Mouse (Mus musculus) cerebellum, adult 9-11 months (tissue): ENCODE measurements around the gene Hrh3.

Source experiments
- DNase-seq: peaks from one replicate; pipeline ENCODE4 v3.0.0; 2022

The Hrh3 gene

GRCm38 (mm10) chr2:180103978-180104658, at the start of gene Hrh3:
Hrh3 (minus strand) TSS chr2:180104488.
- peak; percentile 85 for DNase-seq

DNA sequence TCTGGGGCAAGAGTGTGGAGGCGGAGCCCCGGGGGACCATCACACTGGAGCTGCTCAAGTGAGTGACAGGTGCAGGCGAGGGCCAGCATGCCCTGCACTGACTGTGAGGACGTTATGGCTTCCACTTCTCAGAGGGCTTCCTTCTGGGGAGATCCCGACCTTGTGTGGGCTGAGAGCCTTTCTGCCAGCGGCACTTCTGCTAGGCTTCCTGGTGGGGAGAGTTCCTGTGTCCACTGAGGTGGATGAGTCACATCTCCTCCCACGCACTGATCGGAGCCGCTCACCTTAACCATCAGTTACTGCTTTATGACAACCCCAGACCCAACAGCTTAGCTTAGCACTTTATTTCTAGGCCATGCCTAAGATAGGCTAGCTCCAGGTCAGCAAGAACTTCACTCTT, 44.3 kb upstream of the Hrh3 start:
- peak; percentile 66 for DNase-seq

GRCm38 (mm10) chr2:180147379-180147778, 43.1 kb upstream of the Hrh3 start:
- peak; percentile 58 for DNase-seq

GRCm38 (mm10) chr2:180146091-180146490, 41.8 kb upstream of the Hrh3 start:
- peak; percentile 83 for DNase-seq

GRCm38 (mm10) chr2:180135414-180135813, 31.1 kb upstream of the Hrh3 start:
- DNase-seq: no peak

DNA sequence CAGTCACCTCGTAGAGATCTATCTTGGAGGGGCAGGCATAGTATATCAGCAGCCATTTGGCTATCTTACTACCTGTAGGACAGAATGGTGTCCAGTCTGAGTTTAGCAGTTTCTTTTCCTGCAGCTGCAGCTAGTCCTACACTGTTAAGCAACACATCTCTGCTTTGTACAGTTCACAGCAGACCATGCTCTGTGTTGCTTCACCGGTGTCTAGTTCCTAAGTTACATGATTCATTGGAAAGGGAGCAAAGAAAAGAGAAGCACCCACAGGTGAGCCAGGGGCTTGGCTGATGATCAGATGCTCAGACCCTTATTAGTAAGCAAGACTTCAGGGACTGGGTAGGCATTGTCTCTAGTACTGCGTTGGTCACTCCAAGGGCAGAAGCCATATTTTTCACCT, 29.6 kb upstream of the Hrh3 start:
- no peak for DNase-seq

DNA sequence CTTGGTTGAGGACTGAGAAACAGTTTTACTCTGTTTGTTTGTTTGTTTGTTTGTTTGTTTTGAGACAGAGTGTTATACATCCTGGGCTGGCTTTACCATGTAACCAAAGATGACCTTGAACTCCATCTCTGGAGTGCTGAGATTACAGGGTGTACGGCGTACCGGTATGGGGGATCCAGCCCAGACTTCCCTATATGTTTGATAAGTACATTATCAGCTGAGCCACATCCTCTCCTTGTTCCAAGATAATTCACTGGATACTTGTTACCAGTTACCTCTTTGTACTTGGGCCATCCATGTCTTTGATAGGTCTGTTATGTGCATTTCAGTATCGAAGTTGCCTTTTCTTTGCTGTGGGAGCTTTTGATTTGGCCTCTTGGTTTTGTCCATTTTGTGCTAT, 28.9 kb upstream of the Hrh3 start:
- no peak for DNase-seq

- no peak for DNase-seq
Observed at GRCm38 (mm10) chr2:180127675-180128074, 23.4 kb upstream of the Hrh3 start.

GRCm38 (mm10) chr2:180126195-180126594, 21.9 kb upstream of the Hrh3 start:
- DNase-seq: peak; percentile 51

DNA sequence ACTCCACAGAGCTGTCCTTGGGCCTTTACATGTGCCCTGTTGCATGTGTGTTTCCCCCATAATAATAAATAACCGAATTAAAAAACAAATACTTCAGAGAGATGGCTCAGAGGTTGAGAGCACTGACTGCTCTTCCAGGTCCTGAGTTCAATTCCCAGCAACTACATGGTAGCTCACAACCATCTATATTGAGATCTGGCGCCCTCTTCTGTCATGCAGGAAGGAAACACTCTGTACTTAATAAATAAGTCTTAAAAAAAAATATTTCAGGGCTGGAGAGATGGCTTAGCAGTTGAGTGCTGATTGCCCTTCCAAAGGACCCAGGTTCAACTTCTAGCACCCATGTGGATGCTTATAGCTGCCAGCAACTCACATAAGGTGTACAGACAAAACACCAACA, 19.9 kb upstream of the Hrh3 start:
- DNase-seq: no peak

DNA sequence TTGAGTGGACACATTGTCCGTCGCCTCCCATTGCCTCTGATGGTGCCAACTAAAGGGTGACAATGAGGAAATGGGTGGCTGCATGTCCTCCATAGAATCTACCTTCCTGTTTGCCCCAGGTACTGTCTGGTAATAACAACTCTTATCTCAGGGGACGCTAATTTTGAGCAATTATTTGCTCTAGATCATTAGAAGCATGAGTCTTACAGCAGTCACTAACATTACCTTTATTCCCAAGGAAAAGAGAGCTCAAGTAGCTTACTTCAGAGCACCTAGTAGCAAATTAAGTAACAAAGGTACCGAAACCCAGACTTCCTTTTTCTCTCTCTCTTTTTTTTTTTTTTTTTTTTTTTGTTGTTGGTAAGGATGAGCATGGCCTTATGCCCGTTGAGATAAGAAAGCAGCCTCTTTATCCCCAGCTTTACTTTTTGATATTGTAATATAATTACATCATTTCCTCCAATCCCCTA, 16.0 kb upstream of the Hrh3 start:
- no peak for DNase-seq

DNA sequence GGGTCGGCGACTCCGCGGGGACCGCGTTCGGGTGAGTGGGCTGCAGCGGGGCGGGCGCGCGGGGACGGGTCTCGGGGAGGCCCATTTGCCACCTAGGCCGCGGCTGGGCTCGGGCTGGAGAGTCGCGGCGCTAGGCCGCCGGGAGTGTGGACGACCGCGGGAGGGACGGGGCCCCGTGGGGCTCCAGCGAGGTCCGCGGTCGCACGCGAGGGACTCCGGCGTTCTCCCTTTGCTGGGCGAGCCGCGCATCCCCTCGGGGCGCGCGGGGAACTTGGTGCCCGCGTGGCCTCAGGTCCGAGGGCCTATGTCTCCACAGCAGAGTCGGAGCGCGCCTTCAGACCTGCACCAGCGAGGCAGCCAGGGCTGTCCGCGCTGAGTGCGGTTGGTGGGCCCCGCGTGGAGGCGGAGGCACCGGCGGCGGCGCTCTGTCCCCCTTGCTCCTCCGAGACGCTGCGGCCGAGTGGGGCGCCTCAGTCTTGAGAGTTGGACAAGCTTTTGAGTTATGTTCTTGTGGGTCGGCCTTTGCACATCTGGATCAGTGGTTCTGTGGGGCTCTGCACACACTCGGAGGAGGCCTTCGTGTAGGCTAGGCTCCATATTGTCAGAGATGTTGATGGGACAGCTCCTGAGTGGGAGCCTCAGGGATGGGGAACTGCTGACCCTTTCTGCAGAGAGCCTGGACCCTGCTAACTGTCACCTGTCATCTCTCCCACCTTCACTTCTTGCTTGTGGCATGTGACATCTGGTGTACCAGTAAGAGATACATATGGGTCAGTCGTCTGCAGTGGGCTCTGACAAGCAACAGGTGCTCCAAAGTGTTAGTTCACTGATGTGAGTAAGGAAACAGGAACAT, 15.4 kb upstream of the Hrh3 start:
- DNase-seq: peak; percentile 60

GRCm38 (mm10) chr2:180118661-180119438, 14.6 kb upstream of the Hrh3 start, which contains the start of gene Osbpl2:
Osbpl2 (plus strand) TSS chr2:180119306.
- peak; percentile 100 for DNase-seq

DNA sequence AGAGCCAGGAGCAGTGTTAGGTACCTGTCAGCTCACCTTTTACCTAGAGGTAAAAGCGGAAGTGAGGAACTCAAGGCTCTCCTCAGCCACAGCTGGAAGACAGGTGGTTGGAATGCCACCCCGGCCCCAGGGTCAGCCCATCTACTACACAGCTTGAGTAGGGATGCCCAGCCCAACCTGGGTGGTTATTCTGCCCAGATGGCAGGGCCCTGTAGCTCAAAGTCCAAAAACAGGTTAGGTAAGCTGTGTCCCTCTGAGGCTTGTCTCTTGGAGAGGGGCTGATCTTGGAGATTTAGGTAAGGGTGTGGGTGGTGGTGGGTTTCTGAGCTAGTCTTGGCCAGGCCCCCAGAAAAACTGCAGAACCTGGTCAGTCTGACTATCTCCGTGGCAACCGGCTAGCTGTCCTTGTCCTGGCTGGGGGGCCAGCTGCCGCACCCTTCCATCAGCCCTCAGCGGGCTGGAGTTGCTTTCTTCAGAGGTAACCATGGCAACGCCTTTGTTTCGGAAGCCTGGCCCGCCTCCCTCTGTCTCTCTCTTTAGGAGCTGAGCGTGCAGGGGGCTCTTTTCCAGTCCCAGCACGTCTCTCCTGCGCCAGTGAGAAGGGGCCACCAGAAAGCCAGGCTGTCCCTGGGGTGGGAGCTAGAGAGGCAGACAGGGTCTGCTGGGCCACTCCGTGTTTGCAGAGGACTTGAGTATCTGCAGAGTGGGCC, 13.4 kb upstream of the Hrh3 start:
- peak; percentile 74 for DNase-seq

GRCm38 (mm10) chr2:180116741-180117484, 12.6 kb upstream of the Hrh3 start:
- DNase-seq: peak; percentile 76

GRCm38 (mm10) chr2:180116081-180116493, 11.8 kb upstream of the Hrh3 start:
- DNase-seq: peak; percentile 52

GRCm38 (mm10) chr2:180115279-180115678, 11.0 kb upstream of the Hrh3 start:
- peak; percentile 69 for DNase-seq

- DNase-seq: peak; percentile 85
Observed at GRCm38 (mm10) chr2:180113909-180114890, 9.9 kb upstream of the Hrh3 start.

DNA sequence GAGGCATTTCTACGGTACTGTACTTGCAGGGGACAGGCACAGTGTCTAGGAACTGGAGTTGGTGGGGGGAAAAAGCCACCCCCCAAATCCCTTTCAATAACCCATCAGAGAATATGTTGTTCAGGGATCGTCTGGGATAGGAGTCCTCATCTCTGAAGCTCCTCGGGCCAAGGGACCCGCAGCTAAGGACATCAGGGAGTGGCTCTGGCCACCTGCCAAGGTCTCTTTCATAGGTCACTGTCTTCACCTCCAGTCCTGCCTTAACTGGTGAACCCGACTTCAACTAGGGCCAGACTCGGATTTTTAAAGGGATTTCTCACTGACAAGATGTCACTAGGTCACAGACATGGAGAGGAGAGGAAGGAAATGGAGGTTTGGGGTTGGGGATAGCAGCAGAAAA, 4.0 kb upstream of the Hrh3 start:
- DNase-seq: peak; percentile 24

GRCm38 (mm10) chr2:180107081-180107480, 2.8 kb upstream of the Hrh3 start:
- no peak for DNase-seq
